Mouse (Mus musculus) B cell, adult 2 months (primary cell): Measurements from ENCODE around the gene Atp6v1g2.

ENCODE experiments used
- DNase-seq, 2 experiments: peaks; one replicate each; pipeline ENCODE4 v3.0.0; 2022

Gene Atp6v1g2

DNA sequence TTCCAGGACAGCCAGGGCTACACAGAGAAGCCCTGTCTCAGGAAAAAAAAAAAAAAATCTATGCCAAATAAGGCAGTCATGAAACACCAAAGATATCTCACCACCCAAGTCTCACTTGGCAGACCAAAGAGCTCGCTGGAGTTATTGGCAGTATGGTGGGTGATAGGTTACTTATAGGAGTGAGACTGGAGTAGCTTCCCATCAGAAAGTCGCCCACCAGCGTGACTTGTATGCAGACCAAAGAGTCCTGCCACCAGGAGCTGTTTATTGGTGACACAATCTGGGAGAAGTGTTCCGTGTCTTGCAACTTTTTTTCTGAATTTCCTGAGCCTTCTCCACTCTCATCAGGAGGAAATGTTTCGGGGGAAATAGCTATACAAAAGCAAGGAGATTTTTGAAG lies 6.2 kb downstream of the Atp6v1g2 start:
- DNase-seq, result no peak

DNA sequence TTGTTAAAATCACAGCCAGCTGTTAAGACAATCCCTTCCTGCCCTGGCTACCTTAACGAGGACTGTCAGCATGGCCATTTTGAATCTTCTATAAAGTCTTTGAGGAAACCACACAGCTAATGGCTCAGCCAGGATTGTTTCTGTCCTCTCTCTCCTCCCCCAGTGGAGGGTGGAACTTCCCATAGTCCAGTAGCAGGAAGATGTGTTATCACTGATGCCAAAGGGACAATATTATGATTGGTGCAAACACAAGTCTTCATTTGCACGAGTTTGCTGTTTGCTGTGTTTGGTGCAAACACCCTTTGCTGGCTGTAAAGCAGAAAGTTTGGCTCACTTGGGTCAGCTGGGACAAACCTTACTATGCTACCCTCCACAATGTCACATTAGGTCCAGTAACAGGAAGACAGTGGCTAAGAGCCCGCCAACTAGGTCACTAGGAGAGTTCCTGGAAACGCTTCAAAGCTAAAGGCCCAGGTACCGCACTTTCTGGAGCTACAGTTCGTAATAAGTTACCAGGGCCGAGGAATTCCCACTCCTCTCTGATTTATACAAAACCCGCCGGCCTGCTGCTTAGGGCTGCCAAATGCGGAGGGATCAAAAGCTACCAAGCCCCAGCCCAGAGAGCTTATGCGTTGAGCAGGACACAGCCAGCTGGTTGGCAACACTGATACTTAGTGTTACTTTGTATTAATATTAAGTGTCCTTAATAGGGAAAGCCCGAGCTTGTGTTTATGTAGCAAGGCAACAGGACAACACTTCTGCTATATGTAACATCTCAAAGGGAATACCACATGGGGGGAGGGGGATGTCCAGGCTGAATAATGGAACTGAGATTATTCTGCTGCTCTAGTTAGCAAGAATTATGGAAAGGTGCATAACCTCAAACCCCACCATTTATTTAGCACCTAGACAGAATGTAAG lies 7.2 kb downstream of the Atp6v1g2 start:
- DNase-seq, result no peak

DNA sequence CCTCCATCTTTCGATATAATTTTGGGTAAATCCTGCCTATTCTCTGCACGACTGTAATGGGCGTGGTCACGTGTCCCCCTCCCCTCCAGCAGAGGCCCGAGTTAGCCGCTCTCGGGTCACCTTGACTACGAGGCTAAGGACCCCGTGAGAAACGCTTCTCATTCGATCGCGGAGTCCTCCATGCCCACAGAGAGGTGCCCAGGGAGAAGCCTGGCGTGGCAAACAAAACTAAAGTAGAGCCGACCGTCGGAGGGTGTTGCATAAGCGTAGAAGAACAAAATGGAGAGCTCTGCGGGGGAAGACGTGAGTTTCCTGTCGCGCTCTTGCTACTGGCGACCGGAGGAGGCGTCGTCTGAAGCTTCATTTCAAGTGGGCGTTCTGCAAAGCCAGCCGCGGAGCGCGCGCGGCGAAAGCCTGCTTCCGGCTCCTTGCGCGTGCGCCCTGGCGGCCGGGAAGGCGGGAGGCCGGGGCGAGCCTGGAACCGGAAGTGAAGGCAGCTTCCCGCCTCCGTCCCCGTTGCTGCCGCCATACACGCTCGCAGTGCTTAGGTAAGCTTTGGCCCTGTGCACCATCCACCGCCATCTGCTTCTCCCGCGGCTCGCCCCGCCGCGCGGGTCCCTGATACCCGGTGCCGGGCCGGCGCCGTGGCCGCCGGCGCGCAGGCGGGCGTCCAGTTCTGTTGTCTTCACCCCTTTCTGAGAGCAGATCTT lies 8.0 kb downstream of the Atp6v1g2 start, which contains the start of gene Ddx39b:
Ddx39b (plus strand) TSS at position 442 of the 710 bp plus-strand sequence.
- DNase-seq, result peak; percentile 95 to 96

DNA sequence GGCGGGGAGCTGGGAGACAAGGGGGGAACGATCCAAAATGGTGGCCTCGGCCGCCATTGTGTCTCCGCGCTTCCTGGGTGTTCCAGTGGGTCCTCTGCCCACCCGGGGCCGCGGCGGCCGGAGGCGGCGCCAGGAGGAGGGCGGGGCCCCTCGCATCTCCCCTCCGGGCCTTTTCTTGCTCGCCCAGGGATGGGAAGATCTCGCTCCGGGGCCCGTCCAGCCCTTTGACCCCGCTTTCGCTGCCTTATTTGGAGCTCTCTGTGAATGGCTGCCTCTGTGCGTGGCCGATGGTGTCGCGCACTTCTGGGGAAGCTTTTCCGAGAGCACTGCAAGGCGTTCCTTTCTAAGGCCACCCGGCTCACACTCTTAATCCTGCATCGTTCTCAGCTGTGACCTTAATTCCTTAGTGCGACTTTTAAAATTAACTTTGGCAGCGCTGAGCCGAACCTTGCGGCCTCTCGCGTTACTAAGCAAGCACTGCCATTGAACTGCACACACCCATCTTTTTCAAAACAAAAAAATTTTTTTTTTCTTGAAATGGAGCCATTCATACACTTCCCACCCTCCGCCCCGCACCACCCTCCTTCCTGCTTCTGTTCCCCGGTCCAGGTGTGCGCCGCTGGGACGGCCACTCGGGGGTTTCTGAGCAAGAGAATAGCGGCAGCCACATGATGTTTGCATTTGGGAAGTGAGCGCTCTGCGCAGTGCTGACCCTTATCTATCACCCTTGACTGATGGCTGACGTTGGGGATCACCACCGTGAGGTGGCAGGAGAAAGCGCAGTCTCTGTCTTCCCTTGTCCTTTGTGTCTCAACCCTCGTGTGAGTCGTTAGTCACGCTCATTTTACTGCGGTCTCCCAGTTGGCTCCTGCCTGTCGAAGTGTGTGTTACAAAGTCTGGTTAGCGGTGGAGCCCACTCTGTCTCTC lies 8.8 kb downstream of the Atp6v1g2 start:
- peak; percentile 75 to 78 for DNase-seq

DNA sequence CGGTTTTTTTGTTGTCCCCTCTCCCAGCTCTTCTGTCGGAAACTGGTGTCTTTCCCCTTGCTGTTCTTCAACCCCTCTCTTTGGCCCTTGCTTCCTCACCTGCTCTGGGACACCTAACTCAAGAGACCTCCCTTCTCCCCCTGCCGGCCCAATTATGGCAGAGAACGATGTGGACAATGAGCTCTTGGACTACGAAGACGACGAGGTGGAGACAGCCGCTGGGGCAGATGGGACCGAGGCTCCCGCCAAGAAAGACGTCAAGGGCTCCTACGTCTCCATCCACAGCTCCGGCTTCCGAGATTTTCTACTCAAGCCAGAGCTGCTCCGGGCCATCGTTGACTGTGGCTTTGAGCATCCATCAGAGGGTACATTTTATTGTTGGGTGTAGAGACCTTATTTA lies 9.6 kb downstream of the Atp6v1g2 start:
- DNase-seq, result peak in 1 of 2 experiments; percentile 39

DNA sequence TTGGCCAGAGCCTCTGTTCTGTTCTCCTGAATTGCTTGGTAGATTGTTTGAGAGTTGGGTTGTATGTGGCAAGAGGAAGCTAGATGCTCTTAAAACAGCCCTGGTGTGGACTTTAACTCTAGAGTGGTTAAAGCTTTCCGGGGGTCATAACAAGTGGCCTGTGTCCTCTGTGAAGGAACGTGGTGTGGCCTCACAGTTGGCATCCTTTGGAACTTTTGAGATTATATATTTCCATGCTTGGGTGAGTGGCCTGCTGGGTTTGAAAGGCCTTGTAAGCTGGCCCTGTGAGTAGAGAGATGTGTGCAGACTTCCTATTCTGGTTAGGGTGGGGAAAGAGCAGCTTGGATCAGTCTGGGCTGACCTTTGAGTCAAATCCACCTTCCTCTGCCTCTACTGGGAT lies 11.5 kb downstream of the Atp6v1g2 start:
- no peak for DNase-seq

DNA sequence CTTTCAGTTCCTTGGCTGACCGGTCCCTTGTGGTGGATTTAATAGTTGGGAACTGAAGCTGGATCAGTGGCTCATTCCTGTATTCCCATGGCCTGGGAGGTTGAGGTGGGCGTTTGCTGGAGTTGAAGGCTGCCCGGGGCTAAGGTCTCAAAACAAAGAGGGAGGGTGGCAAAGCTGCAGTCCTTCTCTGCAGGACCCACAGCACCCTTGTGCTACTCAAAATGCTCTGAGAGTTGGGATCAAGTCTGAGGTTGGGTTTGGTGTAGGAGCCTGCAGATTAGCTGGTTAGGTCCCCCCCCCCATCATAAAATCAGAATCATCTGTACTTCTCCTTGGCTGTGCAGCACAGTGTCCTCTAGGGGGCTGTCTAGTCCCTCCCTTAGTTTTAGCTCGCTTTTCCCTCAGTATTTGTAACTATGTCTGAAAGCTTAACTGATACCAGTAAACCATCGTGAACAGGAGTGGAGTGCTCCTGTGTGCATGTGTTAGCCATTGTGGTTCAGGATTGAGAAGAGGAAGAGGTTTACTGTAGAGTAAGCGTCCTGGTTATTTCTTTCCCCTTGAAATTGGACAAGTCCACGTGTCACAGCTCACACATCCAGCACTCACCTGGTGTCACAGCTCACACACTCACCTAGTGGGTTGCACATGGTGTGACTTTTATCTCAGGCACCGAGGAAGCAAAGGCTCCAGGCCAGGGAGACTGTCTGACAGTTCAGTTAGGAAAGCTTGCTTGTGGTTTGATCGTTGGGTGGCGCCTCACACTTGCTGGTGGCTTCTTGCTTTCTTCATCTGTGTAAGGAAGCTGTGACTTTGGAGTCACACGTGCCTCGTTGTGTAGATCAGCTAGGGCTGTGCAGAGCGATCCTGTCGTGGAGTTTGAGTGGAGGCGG lies 12.5 kb downstream of the Atp6v1g2 start:
- peak; percentile 54 to 58 for DNase-seq

DNA sequence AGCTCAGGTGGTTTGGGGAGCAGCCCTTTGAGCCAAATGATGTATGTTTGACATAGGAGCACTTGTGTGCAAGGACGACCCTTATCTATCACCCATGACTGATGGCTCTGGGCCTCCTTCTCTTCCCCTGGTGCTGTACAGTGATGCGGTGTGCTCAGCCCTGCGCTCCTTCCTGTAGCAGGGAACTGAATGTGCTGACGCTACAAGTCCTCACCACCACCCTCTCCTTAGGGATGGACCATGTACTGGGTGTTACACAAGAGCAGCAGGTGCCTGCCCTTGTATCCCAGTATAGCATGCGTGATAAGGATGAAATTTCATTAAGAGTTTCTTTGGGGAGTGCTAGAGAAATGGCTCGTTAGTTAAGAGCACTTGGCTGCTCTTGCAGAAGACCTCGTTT lies 13.7 kb downstream of the Atp6v1g2 start:
- DNase-seq, result no peak

DNA sequence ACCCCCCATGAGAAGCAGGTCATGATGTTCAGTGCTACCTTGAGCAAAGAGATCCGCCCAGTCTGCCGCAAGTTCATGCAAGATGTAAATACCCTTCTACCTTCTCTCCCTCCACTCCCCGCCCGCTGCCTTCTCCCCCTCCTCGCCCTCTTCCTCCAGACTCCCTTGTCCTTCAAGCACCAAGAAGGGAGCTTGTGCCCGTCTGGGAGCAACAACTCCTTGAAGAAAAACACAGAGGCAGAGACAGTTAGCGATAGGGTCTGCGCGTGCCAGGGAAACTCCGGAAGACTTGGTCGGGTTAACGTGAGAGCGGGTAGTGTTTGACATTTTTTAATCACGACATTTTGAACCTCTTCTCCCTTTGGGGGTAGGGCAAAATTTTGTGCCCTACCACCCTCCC lies 15.5 kb downstream of the Atp6v1g2 start:
- no peak for DNase-seq

DNA sequence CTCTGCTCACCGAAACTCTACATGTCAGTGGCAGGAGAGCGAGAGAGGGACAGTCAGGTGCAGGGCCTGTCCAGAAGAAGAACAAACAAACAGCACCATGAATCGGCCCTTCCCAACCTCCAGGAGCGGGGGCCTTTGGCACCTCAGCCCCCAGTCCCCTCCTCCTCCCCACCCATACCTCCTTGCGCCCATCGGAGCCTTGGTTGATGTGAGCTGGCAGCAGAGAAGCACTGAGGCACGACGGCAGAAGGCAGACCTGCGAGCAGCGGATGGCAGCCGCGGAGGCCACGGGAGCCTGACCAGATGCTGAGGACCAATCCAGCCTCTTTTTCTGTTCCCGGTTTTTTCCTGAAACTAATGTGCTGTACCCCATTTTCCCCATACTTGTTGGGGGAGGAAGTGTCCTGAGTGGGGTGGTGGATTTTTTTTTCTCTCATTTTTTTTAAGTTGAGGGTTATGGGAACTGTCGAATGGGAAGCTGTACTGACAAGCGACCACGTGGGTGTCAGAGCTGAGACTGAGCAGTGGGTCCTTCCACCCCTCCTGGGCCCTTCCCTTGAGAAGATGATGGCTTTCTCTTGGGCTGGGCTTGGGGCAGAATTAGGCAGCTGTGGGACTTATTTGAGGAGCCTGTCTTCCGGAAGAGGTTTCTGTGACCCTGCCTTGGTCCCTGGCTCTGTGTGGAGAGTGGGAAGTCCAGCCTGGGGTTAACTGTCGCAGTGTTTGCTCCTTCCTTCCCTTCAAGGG lies 16.2 kb downstream of the Atp6v1g2 start:
- DNase-seq, result no peak

DNA sequence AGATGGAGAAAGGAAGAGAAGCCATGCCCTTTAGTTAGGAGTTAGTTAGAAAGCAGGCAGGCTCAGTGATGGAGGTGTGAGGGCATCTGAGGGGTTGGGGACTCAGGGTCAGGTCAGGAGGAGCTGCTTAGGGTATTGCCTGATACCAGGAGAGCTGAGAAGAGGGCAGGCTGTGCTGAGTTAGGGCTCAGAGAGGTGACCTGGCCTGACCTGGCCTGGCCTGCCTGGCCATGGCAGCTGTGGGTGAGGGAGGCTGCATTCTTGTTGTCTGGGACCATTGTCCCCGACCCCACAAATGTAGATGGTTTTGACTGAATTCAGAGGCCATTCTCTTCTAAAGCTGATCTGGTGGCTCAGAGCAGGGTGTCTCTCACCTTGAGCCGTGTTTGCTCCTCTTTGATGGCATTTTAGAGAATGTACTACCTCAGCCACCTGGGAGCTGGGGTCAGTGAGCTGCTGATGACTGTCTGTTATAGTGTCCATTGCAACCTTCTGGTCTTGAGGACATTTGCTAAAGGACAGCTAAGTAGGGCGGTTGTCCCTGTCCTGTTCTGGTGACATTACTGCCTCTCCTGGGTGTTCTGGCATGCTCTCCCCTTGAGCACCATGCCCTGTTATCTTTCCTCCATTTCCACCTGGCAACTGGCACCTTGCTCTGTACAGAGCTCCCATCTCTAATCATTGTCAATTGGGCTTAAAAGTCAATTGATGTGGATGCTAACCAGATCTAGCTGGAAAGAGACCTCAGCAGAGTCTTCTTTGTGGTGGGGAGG lies 17.1 kb downstream of the Atp6v1g2 start:
- DNase-seq, result no peak

DNA sequence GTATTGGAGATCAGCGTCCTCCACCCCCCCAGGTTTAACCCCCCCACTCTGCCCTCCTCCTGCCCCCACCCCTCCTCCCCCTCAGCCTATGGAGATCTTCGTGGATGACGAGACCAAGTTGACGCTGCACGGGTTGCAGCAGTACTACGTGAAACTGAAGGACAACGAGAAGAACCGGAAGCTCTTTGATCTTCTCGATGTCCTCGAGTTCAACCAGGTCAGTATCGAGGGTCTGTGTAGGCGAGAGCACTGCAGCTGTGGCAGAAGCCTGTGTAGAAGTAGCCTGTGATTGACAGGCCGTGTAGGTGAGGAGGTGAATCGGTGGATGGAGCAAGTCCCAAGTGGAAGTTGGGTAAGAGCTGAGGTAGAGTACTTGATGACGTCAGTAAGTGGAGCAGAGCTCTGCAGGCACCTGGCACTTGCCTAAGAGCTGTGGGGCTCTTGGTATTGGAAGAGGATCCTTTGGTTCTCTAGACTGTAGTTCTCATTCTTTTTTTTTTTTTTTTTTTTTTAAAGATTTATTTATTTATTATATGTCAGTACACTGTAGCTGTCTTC lies 17.8 kb downstream of the Atp6v1g2 start:
- no peak for DNase-seq

DNA sequence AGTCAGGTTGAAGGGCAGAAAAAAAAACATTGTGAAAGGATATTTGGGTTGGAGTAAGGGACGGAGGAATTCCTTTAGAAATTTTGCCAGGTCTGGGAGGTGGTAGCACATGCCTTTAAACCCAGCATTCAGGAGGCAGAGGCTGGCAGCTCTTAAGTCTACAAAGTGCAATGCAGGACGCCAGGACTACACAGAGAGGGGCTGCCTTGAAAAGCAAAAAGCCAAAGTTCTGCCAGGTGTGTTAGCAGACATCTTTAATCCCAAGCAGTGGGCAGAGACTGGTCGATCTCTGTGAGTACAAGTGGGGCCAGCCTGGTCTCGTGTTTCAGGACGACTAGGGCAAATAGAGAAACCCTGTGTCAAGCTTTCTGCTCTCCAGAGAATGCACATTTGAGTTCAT lies 18.5 kb downstream of the Atp6v1g2 start:
- DNase-seq, result no peak

DNA sequence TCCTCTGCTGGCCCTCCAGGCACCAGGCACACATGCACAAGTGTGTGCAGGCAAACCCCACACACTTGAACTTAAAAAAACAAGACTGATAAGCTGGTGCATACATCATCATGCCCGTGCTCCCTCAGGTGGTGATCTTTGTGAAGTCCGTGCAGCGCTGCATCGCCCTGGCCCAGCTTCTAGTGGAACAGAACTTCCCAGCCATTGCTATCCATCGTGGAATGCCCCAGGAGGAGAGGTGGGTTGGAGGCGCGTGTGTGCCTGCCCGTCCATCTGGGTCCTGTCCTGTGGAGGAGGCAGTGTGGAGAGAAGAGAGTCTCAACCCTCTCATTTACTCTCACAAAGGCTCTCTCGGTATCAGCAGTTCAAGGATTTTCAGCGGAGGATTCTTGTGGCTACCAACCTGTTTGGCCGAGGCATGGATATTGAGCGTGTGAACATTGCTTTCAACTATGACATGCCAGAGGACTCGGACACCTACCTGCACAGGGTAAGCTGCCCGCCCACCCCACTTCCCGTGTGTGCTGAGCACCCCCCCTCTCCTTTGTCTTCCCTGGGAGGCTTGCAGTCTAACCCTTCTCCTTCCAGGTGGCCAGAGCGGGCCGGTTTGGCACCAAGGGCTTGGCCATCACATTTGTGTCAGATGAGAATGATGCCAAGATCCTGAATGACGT lies 19.3 kb downstream of the Atp6v1g2 start:
- DNase-seq, result no peak

DNA sequence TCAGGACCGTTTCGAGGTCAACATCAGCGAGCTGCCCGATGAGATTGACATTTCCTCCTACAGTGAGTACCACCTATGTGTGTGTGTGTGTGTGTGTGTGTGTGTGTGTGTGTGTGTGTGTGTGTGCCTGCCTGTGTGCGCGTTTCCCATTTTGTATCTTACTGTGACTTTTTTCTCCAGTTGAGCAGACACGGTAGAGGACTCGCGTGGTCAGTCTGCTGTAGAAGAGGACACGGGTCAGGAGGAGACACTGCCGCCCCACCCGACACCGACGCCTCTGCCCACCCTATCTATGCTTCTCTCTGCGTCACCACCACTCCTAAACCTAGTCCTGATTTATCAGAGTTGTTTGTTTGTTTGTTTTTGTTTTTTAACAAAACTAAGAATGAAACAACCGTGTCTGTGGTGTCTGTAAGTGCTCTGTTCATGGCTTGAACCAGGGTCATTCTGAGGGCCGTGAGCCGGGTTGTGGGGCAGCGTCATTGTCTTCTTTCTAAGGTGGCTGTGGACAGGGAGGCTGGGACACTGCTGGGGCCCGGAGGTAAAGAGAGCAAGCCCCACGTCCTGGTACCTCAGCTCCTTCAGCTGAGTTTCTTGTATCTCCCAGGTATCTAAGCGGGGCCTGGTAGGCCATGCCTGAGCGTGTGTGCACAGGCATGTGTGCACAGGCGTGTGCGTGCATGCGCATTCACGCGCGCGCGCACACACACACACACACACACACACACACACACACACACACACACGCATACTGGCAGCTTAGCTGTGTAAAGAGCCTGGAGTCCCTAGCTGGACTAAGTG lies 20.0 kb downstream of the Atp6v1g2 start:
- no peak for DNase-seq

DNA sequence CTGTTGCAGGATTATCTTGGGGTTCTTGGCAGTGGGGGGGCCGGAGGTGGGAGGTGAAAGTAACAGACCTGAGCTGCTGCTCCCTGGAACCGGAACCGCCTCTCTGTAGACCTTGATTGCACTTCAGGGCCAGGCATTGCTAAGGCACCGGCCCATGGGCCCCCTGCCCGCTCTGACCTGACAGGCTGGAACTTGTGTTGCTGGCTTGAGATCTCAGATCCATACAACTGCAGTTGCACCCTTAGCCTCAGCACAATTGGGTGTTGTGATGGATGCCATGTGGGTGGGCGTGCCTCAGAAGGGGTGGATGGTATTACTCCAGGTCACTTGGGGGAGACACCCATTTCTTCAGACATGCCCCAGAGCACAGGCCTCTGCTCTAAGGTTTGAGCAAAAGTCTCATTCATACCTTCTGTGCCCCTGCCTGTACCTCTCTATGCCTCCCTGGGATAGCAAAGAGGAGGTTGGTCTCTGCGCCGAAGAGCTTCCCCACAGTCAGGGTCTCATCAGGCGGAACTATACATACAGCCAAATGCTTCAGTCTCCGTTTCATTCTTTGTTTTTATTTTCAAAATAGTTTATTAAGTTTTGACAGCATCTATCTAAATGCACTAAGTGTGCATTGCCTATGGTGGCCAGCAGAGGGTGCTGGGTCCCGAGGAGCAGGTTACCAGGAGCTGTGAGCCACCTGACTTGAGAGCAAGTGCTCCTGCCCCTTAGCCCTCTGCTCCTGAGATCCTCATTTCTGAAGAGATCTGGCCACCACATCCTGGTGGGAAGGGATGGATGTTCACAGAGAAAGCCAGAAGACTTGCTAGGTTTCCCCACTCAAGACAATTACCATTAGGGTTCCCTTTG lies 21.0 kb downstream of the Atp6v1g2 start:
- peak; percentile 86 to 88 for DNase-seq

DNA sequence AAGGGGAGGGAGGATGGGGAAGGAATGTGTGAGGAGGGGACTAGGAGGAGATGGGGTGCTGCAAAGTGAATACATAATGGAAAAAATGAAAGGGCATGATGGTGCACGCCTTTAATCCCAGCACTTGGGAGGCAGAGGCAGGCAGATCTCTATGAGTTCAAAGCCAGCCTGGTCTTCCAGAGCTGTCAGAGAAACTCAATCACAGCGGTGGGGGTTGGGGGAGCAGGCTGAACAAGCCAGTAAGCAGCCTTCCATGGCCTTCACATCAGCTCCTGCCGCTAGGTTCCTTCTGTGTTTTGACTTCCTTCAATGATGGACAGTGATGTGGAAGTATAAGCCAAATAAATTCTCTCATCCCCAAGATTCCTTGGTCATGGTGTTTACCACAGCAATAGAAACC lies 21.8 kb downstream of the Atp6v1g2 start:
- no peak for DNase-seq

DNA sequence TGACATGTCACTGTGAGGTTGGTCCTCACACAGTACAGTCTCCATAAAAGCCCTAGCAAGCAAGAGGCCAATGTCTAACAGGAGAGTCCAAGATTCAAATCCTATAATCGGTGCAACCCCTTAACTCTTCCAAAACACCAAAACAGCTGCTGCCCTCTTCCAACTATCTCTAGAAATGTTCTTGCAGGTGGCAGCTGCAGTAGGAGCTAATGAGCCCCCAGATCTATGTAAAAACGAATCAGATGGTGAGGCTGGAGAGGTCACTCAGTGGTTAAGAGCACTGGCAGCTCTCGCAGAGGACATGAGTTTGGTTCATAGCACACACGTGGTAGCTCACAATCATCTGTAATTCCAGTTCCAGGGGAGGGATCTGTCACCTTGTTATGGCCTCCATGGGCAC lies 22.2 kb downstream of the Atp6v1g2 start:
- DNase-seq, result no peak
